20 mouse cellular contexts compared by ENCODE assay signal in the genomic region with DNA sequence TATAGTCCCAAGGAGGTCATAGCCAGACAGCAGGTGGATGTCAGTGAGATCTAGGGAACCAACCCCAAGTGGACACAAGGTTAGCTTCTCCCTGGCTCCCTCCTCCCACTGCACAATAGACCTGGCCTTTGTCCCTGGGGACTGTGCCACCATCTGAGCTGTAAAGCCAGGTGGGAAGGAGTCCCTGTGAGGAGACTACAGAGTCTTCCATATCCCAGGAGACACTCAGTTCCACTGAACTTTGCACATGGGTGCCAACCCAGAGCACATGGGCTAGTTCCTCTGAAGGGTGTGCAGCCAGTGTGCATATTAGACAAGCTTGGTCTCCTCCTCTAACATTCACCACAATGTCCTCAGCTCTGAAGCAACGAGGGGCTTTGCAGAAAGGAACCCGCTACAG.
A peak's percentile ranks its signal among the peaks of the same experiment; 100 is the strongest.
DNase-seq lines count a peak whose midpoint lies in the region; ATAC-seq and TF ChIP-seq lines count a peak whose summit lies in the region.
"Had no signal": no experiment of that assay in that cellular context is flagged by ENCODE, and none has a peak within 500 bp of the region (broad histone marks: within the 10 kb centered on the region; RNA-seq: fewer than 3 reads in every experiment).

No protein-coding gene starts in this region.

- peak; percentile 6 for DNase-seq in liver, postnatal 0 days
- DNase-seq in liver, embryonic 11.5 days (ENCODE audit: low spot score) = no peak
- DNase-seq in left cerebral cortex, adult 8-10 months (ENCODE audit: low spot score in 2 of 2) = no peak
- no peak for DNase-seq in spleen, postnatal 10 days (ENCODE audit: low spot score in 2 of 2)
- DNase-seq: adrenal gland, adult 8-10 months; adrenal gland, postnatal 14 days; adrenal gland, postnatal 36 days; cerebellum, adult 11-12 months; cerebellum, adult 2 months; cerebellum, adult 9-10 months; cerebellum, postnatal 10 days; cerebellum, postnatal 25 days; forebrain, postnatal 0 days had no signal

- WGBS in liver, postnatal 0 days (ENCODE audit: insufficient replicate concordance) = 80% methylated on average over 2 of the region's 2 CpGs
- 59% methylated on average over 2 of the region's 2 CpGs for WGBS in liver, embryonic 11.5 days
- WGBS in intestine, embryonic 16.5 days = 79% methylated on average over 2 of the region's 2 CpGs

- H3K4me1 ChIP-seq in liver, postnatal 0 days (ENCODE audit: insufficient read depth) = no peaks in the 10 kb centered on the region
- no peaks in the 10 kb centered on the region for H3K4me1 ChIP-seq in liver, embryonic 11.5 days (replicated peaks; ENCODE audit: control insufficient read depth, insufficient read depth, low read length)
- H3K4me1 ChIP-seq in intestine, embryonic 16.5 days (ENCODE audit: control insufficient read depth, insufficient read depth, low read length) = no peaks in the 10 kb centered on the region
- H3K4me1 ChIP-seq: embryonic facial prominence, embryonic 10.5 days; embryonic facial prominence, embryonic 12.5 days; forebrain, embryonic 13.5 days; forebrain, embryonic 15.5 days had no signal

- no peaks in the 10 kb centered on the region for H3K36me3 ChIP-seq in liver, postnatal 0 days (replicated peaks; ENCODE audit: insufficient read depth, low read length)
- no peaks in the 10 kb centered on the region for H3K36me3 ChIP-seq in liver, embryonic 11.5 days (ENCODE audit: control insufficient read depth, insufficient read depth, low read length)
- H3K36me3 ChIP-seq in intestine, embryonic 16.5 days (ENCODE audit: control insufficient read depth, insufficient read depth, low read length) = no peaks in the 10 kb centered on the region
- H3K36me3 ChIP-seq: embryonic facial prominence, embryonic 10.5 days; embryonic facial prominence, embryonic 12.5 days; forebrain, embryonic 15.5 days had no signal

- H3K27me3 ChIP-seq in liver, postnatal 0 days (ENCODE audit: insufficient read depth, low read length) = no peaks in the 10 kb centered on the region
- H3K27me3 ChIP-seq in liver, embryonic 11.5 days (replicated peaks; ENCODE audit: control insufficient read depth, insufficient read depth, low read length) = no peaks in the 10 kb centered on the region
- H3K27me3 ChIP-seq in intestine, embryonic 16.5 days (replicated peaks; ENCODE audit: control insufficient read depth, insufficient read depth, low read length) = no peaks in the 10 kb centered on the region
- H3K27me3 ChIP-seq: embryonic facial prominence, embryonic 12.5 days; forebrain, embryonic 13.5 days; forebrain, embryonic 15.5 days; Patski had no signal

- ATAC-seq in liver, postnatal 0 days = no peak
- no peak for ATAC-seq in liver, embryonic 11.5 days (replicated peaks; ENCODE audit: low FRiP score)
- ATAC-seq in intestine, embryonic 16.5 days = peak; percentile 71
- ATAC-seq: activated CD4-positive, CD25-positive, alpha-beta regulatory T cell, adult 4 months; forebrain, embryonic 13.5 days; forebrain, embryonic 15.5 days; forebrain, postnatal 0 days; Patski had no signal

- no peaks in the 10 kb centered on the region for H3K9me3 ChIP-seq in liver, postnatal 0 days (ENCODE audit: low read length)
- H3K9me3 ChIP-seq in liver, embryonic 11.5 days (ENCODE audit: control insufficient read depth, low read length) = no peaks in the 10 kb centered on the region
- H3K9me3 ChIP-seq in intestine, embryonic 16.5 days (ENCODE audit: control insufficient read depth, low read length) = no peaks in the 10 kb centered on the region
- H3K9me3 ChIP-seq: embryonic facial prominence, embryonic 10.5 days; embryonic facial prominence, embryonic 12.5 days; forebrain, embryonic 13.5 days; forebrain, embryonic 15.5 days had no signal

- no peak for TF ChIP-seq EP300 in liver, postnatal 0 days (IDR thresholded peaks at IDR 0.05; ENCODE audit: low read depth)

- no peak overlapping the region for H3K9ac ChIP-seq in liver, postnatal 0 days (replicated peaks)
- H3K9ac ChIP-seq in liver, embryonic 11.5 days (ENCODE audit: low read depth, low read length) = no peak overlapping the region
- no peak overlapping the region for H3K9ac ChIP-seq in intestine, embryonic 16.5 days (ENCODE audit: low read depth, low read length)
- H3K9ac ChIP-seq: embryonic facial prominence, embryonic 12.5 days; forebrain, embryonic 13.5 days; forebrain, embryonic 15.5 days; forebrain, postnatal 0 days had no signal

- no peak overlapping the region for H3K27ac ChIP-seq in liver, postnatal 0 days (ENCODE audit: low read depth)
- H3K27ac ChIP-seq in liver, embryonic 11.5 days (ENCODE audit: low read depth, low read length) = no peak overlapping the region
- no peak overlapping the region for H3K27ac ChIP-seq in intestine, embryonic 16.5 days (ENCODE audit: low read length)
- H3K27ac ChIP-seq: embryonic facial prominence, embryonic 10.5 days; embryonic facial prominence, embryonic 12.5 days; forebrain, embryonic 13.5 days; forebrain, embryonic 15.5 days had no signal

- H3K4me3 ChIP-seq in liver, postnatal 0 days (ENCODE audit: low read depth, low read length) = no peak overlapping the region
- H3K4me3 ChIP-seq in liver, embryonic 11.5 days (ENCODE audit: low read depth, low read length) = no peak overlapping the region
- no peak overlapping the region for H3K4me3 ChIP-seq in intestine, embryonic 16.5 days (ENCODE audit: low read length)
- H3K4me3 ChIP-seq: embryonic facial prominence, embryonic 10.5 days; embryonic facial prominence, embryonic 12.5 days; forebrain, embryonic 13.5 days; forebrain, embryonic 15.5 days had no signal

- no peak for TF ChIP-seq CTCF in liver, postnatal 0 days (IDR thresholded peaks at IDR 0.05; ENCODE audit: low read depth)

- no peak overlapping the region for H3K4me2 ChIP-seq in liver, postnatal 0 days (ENCODE audit: low read depth, low read length)
- H3K4me2 ChIP-seq in liver, embryonic 11.5 days = no peak overlapping the region
- H3K4me2 ChIP-seq in intestine, embryonic 16.5 days (ENCODE audit: low read depth, low read length) = no peak overlapping the region
- H3K4me2 ChIP-seq: embryonic facial prominence, embryonic 12.5 days; forebrain, embryonic 13.5 days; forebrain, embryonic 15.5 days had no signal
